Mouse (Mus musculus) layer of hippocampus, adult 11-12 months (tissue): ENCODE measurements around the gene Naa50.

Experiments
- DNase-seq: peaks from one replicate; pipeline ENCODE4 v3.0.0; 2022; ENCODE audit warnings: low spot score

Naa50 gene

GRCm38 (mm10) chr16:44140186-44140787 lies 657 bp downstream of the Naa50 start:
- peak; percentile 75 for DNase-seq

- no peak for DNase-seq
Measured at GRCm38 (mm10) chr16:44141483-44141882, 1.9 kb downstream of the Naa50 start.

GRCm38 (mm10) chr16:44149002-44149767 lies 9.6 kb downstream of the Naa50 start:
- DNase-seq = no peak

GRCm38 (mm10) chr16:44154497-44155057 lies 14.9 kb downstream of the Naa50 start:
- no peak for DNase-seq

- no peak for DNase-seq
Measured at GRCm38 (mm10) chr16:44159325-44159724, 19.7 kb downstream of the Naa50 start.

- DNase-seq = no peak
Measured at GRCm38 (mm10) chr16:44163831-44164230, 24.2 kb downstream of the Naa50 start.

GRCm38 (mm10) chr16:44165182-44165581 lies 25.6 kb downstream of the Naa50 start:
- no peak for DNase-seq

- no peak for DNase-seq
Measured at GRCm38 (mm10) chr16:44168990-44169389, 29.4 kb downstream of the Naa50 start.

GRCm38 (mm10) chr16:44172297-44173154 lies 32.9 kb downstream of the Naa50 start:
- peak; percentile 98 for DNase-seq

- peak; percentile 52 for DNase-seq
Measured at GRCm38 (mm10) chr16:44173155-44173941, 33.7 kb downstream of the Naa50 start, which contains the start of gene Usf3. Gene Usf3 (plus strand): TSS chr16:44173246.

- DNase-seq = no peak
Measured at GRCm38 (mm10) chr16:44173966-44174530, 34.4 kb downstream of the Naa50 start.

- DNase-seq = no peak
Measured at GRCm38 (mm10) chr16:44175001-44175400, 35.4 kb downstream of the Naa50 start.

GRCm38 (mm10) chr16:44176511-44176910 lies 36.9 kb downstream of the Naa50 start:
- no peak for DNase-seq

- DNase-seq = no peak
Measured at GRCm38 (mm10) chr16:44178555-44178954, 38.9 kb downstream of the Naa50 start.

GRCm38 (mm10) chr16:44182597-44182996 lies 43.0 kb downstream of the Naa50 start:
- DNase-seq = no peak

GRCm38 (mm10) chr16:44184769-44185168 lies 45.1 kb downstream of the Naa50 start:
- no peak for DNase-seq

GRCm38 (mm10) chr16:44187172-44187571 lies 47.5 kb downstream of the Naa50 start:
- no peak for DNase-seq

GRCm38 (mm10) chr16:44188766-44189165 lies 49.1 kb downstream of the Naa50 start:
- no peak for DNase-seq

- DNase-seq = no peak
Measured at GRCm38 (mm10) chr16:44190032-44190431, 50.4 kb downstream of the Naa50 start.

- no peak for DNase-seq
Measured at GRCm38 (mm10) chr16:44190968-44191367, 51.3 kb downstream of the Naa50 start.

GRCm38 (mm10) chr16:44199066-44199703 lies 59.6 kb downstream of the Naa50 start:
- no peak for DNase-seq
